Mouse (Mus musculus): Measurements from ENCODE around the gene Tubgcp5. TPM values are rescaled to one million over a fixed set of nuclear protein-coding genes. Genes with fewer than 3 reads are reported as not detected.

Gene Tubgcp5
- polyA plus RNA-seq (2017; shearing (Covaris generic)) = 24.3 TPM

GRCm38 (mm10) chr7:55793952-55794603 is at the start of gene Tubgcp5:
Gene Tubgcp5, plus strand, starts transcription at chr7:55794154.

GRCm38 (mm10) chr7:55767926-55768325 is 26.0 kb upstream of the Tubgcp5 start, which contains the start of gene Siglech:
Gene Siglech, plus strand, starts transcription at chr7:55768178.

GRCm38 (mm10) chr7:55841445-55841844 is 47.5 kb downstream of the Tubgcp5 start, which contains the start of gene Cyfip1:
Gene Cyfip1, plus strand, starts transcription at chr7:55841745.

Other genes with a start within 250 kb of the Tubgcp5 start
- 0.71 TPM for gene Siglech, start 26.0 kb upstream of the Tubgcp5 start, polyA plus RNA-seq (2017; shearing (Covaris generic))
- 30.6 TPM for gene Cyfip1, start 47.6 kb downstream of the Tubgcp5 start, polyA plus RNA-seq (2017; shearing (Covaris generic))
- 38.1 TPM for gene Nipa2, start 168.3 kb downstream of the Tubgcp5 start, polyA plus RNA-seq (2017; shearing (Covaris generic))
- gene Nipa1, start 225.8 kb downstream of the Tubgcp5 start, polyA plus RNA-seq (2017; shearing (Covaris generic)) = 0.99 TPM

Measured in effector memory CD4-positive, alpha-beta T cell, adult 5 months (primary cell).